Mouse (Mus musculus) layer of hippocampus, adult 18-20 months (tissue): Measurements from ENCODE around the gene Apip. TPM values are rescaled to one million over a fixed set of nuclear protein-coding genes. Genes with fewer than 3 reads are reported as not detected.
A peak's percentile ranks its signal among the peaks of the same experiment; 100 is the strongest.

Experiments
- DNase-seq, 2 experiments: peaks; one replicate each; pipeline ENCODE4 v3.0.0; 2022; ENCODE audit warnings: low spot score in 2 of 2
- total RNA-seq, 2 experiments: library from RNA; stranded (reverse); gene quantifications; 2 replicates each; pipeline ENCODE4 v1.2.3; 2021

Gene Apip
- total RNA-seq, 2 experiments from 2014 or later: 17.9 to 19.3 TPM

- no peak for DNase-seq
These were observed 16.0 kb downstream of the Apip start for GRCm38 (mm10) chr2:103089521-103089920.

DNA sequence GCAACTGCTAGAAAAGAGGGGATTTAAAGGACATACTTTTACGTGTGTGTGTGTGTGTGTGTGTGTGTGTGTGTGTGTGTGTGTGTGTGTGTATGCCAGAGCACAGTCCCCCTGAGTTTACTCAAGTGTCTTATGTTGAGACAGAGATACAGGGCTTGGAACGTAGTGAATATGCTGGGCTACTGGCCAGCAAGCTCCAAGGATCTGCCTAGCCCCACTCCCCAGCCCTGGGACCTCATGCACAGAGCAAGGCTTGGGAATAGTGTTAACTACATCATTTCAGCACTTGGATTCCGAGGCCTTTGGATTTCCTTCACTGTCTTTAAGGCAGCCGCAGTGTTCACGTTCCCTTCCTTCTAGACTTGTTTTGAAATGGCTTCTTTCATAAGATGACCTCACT is 29.1 kb downstream of the Apip start:
- DNase-seq: no peak

DNA sequence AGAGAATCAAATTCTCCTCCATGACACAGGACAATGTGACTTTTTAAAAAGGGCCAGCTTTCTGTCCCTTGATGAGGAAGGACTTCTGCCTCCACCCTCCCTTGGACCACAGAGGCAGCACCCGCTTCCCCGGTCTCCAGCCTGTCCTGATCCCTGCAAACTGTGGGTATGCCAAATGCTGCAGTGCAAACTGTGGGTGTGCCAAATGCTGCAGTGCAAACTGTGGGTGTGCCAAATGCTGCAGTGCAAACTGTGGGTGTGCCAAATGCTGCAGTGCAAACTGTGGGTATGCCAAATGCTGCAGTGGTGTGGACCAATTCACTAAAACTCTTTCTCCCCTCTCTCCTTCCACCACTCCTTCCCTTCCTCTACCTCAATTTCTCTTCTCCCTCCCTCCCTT is 32.7 kb downstream of the Apip start:
- DNase-seq: no peak

GRCm38 (mm10) chr2:103111669-103112068 is 38.2 kb downstream of the Apip start:
- no peak for DNase-seq

DNA sequence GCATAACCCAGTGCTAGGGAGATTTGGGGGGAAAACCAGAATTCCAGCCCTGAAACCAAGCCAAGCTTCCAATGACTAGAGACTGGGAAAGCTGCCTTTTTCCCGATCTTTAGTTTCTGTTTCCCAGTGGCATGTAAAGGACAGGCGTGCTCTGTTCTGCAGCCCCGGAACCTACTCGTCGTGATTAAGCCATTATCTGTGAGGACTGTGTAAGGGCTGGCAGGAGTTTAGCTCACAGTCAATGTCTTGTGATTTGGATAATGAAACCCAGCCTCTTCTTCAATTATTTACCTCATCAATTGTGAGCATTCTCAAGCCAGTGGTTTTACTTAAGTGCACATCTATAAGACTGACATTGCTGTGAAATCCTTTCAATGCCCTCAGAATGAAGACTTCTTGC is 43.7 kb downstream of the Apip start:
- no peak for DNase-seq

GRCm38 (mm10) chr2:103118324-103119196 is 45.1 kb downstream of the Apip start:
- DNase-seq: no peak

GRCm38 (mm10) chr2:103119197-103119854 is 45.9 kb downstream of the Apip start:
- DNase-seq: no peak

GRCm38 (mm10) chr2:103129676-103130075 is 56.2 kb downstream of the Apip start:
- DNase-seq: no peak

DNA sequence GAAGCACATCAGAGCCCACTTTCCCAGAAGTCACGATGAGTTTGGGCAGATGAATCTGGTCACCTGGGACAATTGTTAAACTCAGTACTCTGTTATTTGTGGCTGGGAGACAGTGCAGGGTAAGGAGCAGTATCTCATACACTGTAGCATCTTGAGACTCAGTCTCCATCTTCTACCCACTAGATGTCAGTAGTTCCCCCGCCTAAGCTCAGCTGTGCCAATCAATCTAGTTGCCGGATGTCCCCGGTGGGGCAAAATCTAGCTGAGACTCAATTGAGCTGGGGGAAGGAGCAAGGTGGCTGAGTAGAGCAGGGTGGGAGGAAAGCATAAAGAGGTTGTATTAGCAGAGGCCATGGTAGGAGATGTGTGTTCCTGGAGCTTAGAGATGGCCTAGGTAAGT is 57.7 kb downstream of the Apip start:
- DNase-seq: peak in 1 of 2 experiments; percentile 39

DNA sequence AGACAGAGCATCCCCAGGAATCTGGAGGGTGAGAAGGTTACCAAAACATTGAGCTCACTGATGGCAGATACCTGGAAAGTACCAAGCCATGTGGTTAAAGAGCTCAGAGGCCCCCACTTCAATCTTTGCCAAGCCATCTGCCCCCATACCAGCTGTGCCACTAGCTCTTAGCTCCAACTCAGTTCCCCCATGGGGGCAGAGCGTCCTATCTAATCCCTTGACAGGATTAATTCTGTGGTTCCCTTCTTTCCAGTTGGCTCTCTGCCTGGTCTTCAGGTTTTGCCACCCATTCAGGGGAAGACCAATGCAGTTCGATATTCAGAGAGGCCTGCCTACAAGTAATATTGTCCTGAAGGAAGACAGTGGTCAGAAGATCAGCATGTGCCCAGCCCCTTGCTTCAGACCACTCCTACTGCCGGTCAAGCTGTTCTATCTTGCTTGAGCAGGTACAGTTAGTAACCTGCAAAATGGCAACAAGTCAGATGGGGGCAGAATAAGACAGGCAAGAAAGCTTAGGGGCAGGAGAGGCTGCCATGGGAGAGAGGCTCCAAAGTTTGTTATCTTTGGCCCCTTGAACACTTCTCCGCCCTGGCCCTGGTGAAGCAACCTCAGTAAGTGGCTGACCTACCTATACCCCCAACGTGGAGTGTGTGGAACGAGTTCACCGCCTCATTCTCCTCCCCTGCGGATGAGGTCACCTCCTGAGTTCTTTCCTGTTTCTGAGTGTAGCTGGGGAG is 65.2 kb downstream of the Apip start:
- DNase-seq: peak; percentile 28 to 56

Other genes with a start within 250 kb of the Apip start
- gene Cd44, start 172.0 kb upstream of the Apip start, total RNA-seq: 1 to 10 TPM; 3.5 to 4.0 TPM
- 10 to 100 TPM; 51.5 to 54.6 TPM for gene Pdhx, start 162 bp upstream of the Apip start, total RNA-seq
- not detected for gene Ehf, start 229.6 kb downstream of the Apip start, total RNA-seq